Mouse (Mus musculus) kidney, adult 2 months (tissue): Measurements from ENCODE around the gene Serpinf1. TPM values are rescaled to one million over a fixed set of nuclear protein-coding genes. Genes with fewer than 3 reads are reported as not detected.
A peak's percentile ranks its signal among the peaks of the same experiment; 100 is the strongest.

Experiments
- DNase-seq: peaks from one replicate; pipeline ENCODE4 v3.0.0; 2021
- H3K27ac ChIP-seq: fragments of 200-500 bp; 2 replicates; pipeline ENCODE4 v1.5.1; 2012; ENCODE audit warnings: low read depth, low read length, control low read depth, inconsistent platforms; ENCODE audit not compliant: insufficient read depth
- H3K27me3 ChIP-seq: fragments of 200-500 bp; replicated peaks from 2 replicates; pipeline ENCODE4 v1.6.1; 2012; ENCODE audit warnings: mild to moderate bottlenecking, moderate library complexity, low read length, inconsistent platforms; ENCODE audit not compliant: control insufficient read depth, insufficient read depth
- H3K36me3 ChIP-seq: fragments of 200-500 bp; 2 replicates; pipeline ENCODE4 v1.6.1; 2012; ENCODE audit warnings: mild to moderate bottlenecking, moderate library complexity, low read length, inconsistent platforms; ENCODE audit not compliant: control insufficient read depth, insufficient read depth
- H3K4me1 ChIP-seq: fragments of 200-500 bp; 2 replicates; pipeline ENCODE4 v1.6.1; 2011; ENCODE audit warnings: low read length; ENCODE audit not compliant: control insufficient read depth, insufficient read depth
- H3K4me3 ChIP-seq: fragments of 200-500 bp; 2 replicates; pipeline ENCODE4 v1.5.1; 2011; ENCODE audit warnings: mild to moderate bottlenecking, low read depth, low read length, control low read depth; ENCODE audit not compliant: insufficient read depth
- CTCF ChIP-seq: fragments of 200-500 bp; conservative IDR thresholded peaks from 2 replicates; pipeline ENCODE4 v1.5.1; 2011; ENCODE audit warnings: low read depth, mild to moderate bottlenecking, control low read depth, low read length, moderate library complexity, mixed read lengths; ENCODE audit not compliant: insufficient read depth, insufficient read length
- POLR2A ChIP-seq: fragments of 200-500 bp; IDR thresholded peaks from one replicate; pipeline ENCODE4 v1.6.1; 2011; ENCODE audit warnings: low read depth, low read length, control low read depth
- WGBS: fragments of 180-500 bp; shearing (Covaris S2); methylation state at CpG from one replicate; pipeline ENCODE4 v1.1.7; 2018; 5-methylcytosine and 5-hydroxymethylcytosine counted together
- polyA plus RNA-seq: library from polyadenylated mRNA; depleted of rRNA; stranded (reverse); fragments of >200 nt; gene quantifications from 2 replicates; pipeline ENCODE4 v1.2.3, GENCODE M21; 2012

Gene Serpinf1
- polyA plus RNA-seq, 1 experiment = 17.2 TPM

- H3K4me3 ChIP-seq = no peak overlapping the region
- TF ChIP-seq CTCF = no peak
- no peak for TF ChIP-seq POLR2A
- H3K27me3 ChIP-seq = no peaks in the 10 kb centered on the region
- peaks cover 16% of the 10 kb centered on the region for H3K36me3 ChIP-seq
- no peak overlapping the region for H3K27ac ChIP-seq
- H3K4me1 ChIP-seq = peaks cover 28% of the 10 kb centered on the region
- 88% methylated on average over 6 of the region's 6 CpGs for WGBS
- DNase-seq = no peak
Observed at GRCm38 (mm10) chr11:75465051-75465450, 42.5 kb upstream of the Serpinf1 start.

- TF ChIP-seq POLR2A (no peak), CTCF (no peak)
- Histone ChIP-seq H3K27ac (no peak overlapping the region), H3K36me3 (peaks cover 16% of the 10 kb centered on the region), H3K4me1 (peaks cover 34% of the 10 kb centered on the region), H3K27me3 (no peaks in the 10 kb centered on the region), H3K4me3 (no peak overlapping the region)
- 80% methylated on average over 6 of the region's 6 CpGs for WGBS
- DNase-seq = no peak
Observed at GRCm38 (mm10) chr11:75464417-75464816, 41.9 kb upstream of the Serpinf1 start.

- Histone ChIP-seq H3K4me3 (peak overlapping the region; percentile 37), H3K27ac (peak overlapping the region; percentile 73), H3K4me1 (peaks cover 40% of the 10 kb centered on the region), H3K36me3 (peaks cover 16% of the 10 kb centered on the region), H3K27me3 (no peaks in the 10 kb centered on the region)
- 20% methylated on average over 4 of the region's 4 CpGs for WGBS
- no peak for TF ChIP-seq POLR2A
- no peak for TF ChIP-seq CTCF
- DNase-seq = peak; percentile 19
Observed at GRCm38 (mm10) chr11:75463624-75464023, 41.1 kb upstream of the Serpinf1 start.

GRCm38 (mm10) chr11:75462865-75463336, 40.4 kb upstream of the Serpinf1 start:
- Histone ChIP-seq H3K4me3 (peak overlapping the region; percentile 85), H3K27ac (peak overlapping the region; percentile 99), H3K4me1 (peaks cover 37% of the 10 kb centered on the region), H3K27me3 (no peaks in the 10 kb centered on the region), H3K36me3 (peaks cover 16% of the 10 kb centered on the region)
- DNase-seq = peak; percentile 98
- no peak for TF ChIP-seq CTCF
- no peak for TF ChIP-seq POLR2A
- 3% methylated on average over 9 of the region's 9 CpGs for WGBS

GRCm38 (mm10) chr11:75462253-75462783, 39.8 kb upstream of the Serpinf1 start:
- H3K27ac ChIP-seq = peak overlapping the region; percentile 99
- DNase-seq = peak; percentile 98
- peak overlapping the region; percentile 85 for H3K4me3 ChIP-seq
- TF ChIP-seq POLR2A (peak; percentile 41), CTCF (no peak)
- H3K36me3 ChIP-seq = peaks cover 16% of the 10 kb centered on the region
- no peaks in the 10 kb centered on the region for H3K27me3 ChIP-seq
- peaks cover 33% of the 10 kb centered on the region for H3K4me1 ChIP-seq
- 2% methylated on average over 16 of the region's 16 CpGs for WGBS

GRCm38 (mm10) chr11:75461743-75462252, 39.3 kb upstream of the Serpinf1 start:
- no peak for DNase-seq
- TF ChIP-seq POLR2A (no peak), CTCF (no peak)
- Histone ChIP-seq H3K27me3 (no peaks in the 10 kb centered on the region), H3K4me1 (peaks cover 33% of the 10 kb centered on the region), H3K27ac (peak overlapping the region; percentile 99), H3K36me3 (peaks cover 15% of the 10 kb centered on the region), H3K4me3 (peak overlapping the region; percentile 85)
- WGBS = 1% methylated on average over 30 of the region's 30 CpGs

- peak; percentile 100 for DNase-seq
- Histone ChIP-seq H3K27ac (peak within 1 kb of the TSS; percentile 99), H3K4me3 (peak within 1 kb of the TSS; percentile 85), H3K36me3 (peaks cover 13% of the 10 kb centered on the region), H3K4me1 (peaks cover 33% of the 10 kb centered on the region), H3K27me3 (no peaks in the 10 kb centered on the region)
- peak; percentile 99 for TF ChIP-seq POLR2A
- TF ChIP-seq CTCF = no peak
- WGBS = under 1% methylated on average over 46 of the region's 46 CpGs
Observed at GRCm38 (mm10) chr11:75460844-75461742, 38.6 kb upstream of the Serpinf1 start, which contains the start of gene Tlcd2. Gene Tlcd2 (plus strand): TSS chr11:75461715.
